Mouse (Mus musculus): ENCODE data around the gene Cyld. TPM values are rescaled to one million over a fixed set of nuclear protein-coding genes. Genes with fewer than 3 reads are reported as not detected.

The Cyld gene
- total and polyA plus RNA-seq, 3 experiments, result 7.2 to 7.8 TPM; not detected in 1

DNA sequence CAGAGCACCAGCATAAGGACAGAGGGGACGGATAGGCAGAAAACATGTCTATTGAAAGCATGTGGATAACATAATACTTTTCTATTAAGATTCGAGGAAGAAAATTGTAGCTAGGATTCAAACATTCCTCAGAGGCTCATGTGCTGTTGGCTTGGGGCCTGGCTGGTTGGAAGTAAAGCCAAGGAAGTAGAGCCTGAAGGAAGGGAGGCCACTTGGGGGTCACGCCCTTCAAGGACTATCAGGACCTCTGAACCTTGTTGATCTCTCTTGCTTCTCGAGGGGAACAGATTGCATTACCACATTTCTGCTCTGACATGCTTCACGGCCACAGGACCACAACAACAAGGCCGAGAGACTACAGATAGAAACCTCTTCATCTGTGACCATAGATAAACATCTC lies 7.7 kb upstream of the Cyld start:
- Histone ChIP-seq H3K36me3 (ENCODE audit: control insufficient read depth in 1 of 2, insufficient read depth in 2 of 2, low read length in 2 of 2) (peaks cover 0 to 3% of the 10 kb centered on the region in 2 experiments; a peak in 1 of 4 replicates), H3K9me3 (replicated peaks; ENCODE audit: insufficient read depth, low read length) (no peaks in the 10 kb centered on the region), H3K4me1 (ENCODE audit: control insufficient read depth in 1 of 2, insufficient read depth in 2 of 2, low read length in 2 of 2) (peaks cover 5 to 14% of the 10 kb centered on the region in 2 experiments), H3K27ac (ENCODE audit: control insufficient read depth, low read depth, low read length) (no peak overlapping the region), H3K4me3 (ENCODE audit: control insufficient read depth in 1 of 2, insufficient read depth in 1 of 2, low read depth in 2 of 2, low read length in 2 of 2) (no peak overlapping the region), H3K79me2 (ENCODE audit: control insufficient read depth, insufficient read depth, low read length, poor library complexity) (no peaks in the 10 kb centered on the region), H3K27me3 (ENCODE audit: control insufficient read depth in 1 of 2, insufficient read depth in 2 of 2, low read length in 2 of 2) (no peaks in the 10 kb centered on the region), H3K9ac (ENCODE audit: control insufficient read depth, low read depth, low read length, poor library complexity, severe bottlenecking) (no peak overlapping the region)
- no peak for TF ChIP-seq CHD2 (IDR thresholded peaks at IDR 0.05; ENCODE audit: low read length)
- DNase-seq (ENCODE audit: low read depth, low spot score), result no peak

DNA sequence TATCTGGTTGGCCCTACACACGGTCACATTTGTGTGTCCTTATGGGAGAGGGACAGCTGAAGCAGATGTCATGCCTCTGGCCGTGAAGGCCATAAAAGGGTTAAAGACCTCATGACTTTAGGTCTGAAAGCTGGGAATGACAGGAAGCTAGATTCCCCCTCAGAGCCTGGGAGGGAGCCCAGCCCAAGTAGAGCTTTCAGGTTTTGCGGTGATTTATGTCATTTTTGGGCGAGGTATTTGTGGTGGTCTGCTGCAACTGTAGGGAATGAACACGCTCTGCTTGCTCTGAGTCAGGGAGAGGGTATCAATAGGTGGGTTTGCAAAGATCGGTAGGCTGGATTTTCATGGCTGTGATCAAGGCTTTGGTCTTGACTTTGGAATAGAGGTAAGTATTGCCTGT lies 6.9 kb upstream of the Cyld start:
- Histone ChIP-seq H3K9me3 (replicated peaks; ENCODE audit: insufficient read depth, low read length) (no peaks in the 10 kb centered on the region), H3K27ac (ENCODE audit: control insufficient read depth, low read depth, low read length) (no peak overlapping the region), H3K4me1 (ENCODE audit: control insufficient read depth in 1 of 2, insufficient read depth in 2 of 2, low read length in 2 of 2) (peaks cover 5 to 18% of the 10 kb centered on the region in 2 experiments), H3K9ac (ENCODE audit: control insufficient read depth, low read depth, low read length, poor library complexity, severe bottlenecking) (no peak overlapping the region), H3K4me3 (ENCODE audit: control insufficient read depth in 1 of 2, insufficient read depth in 1 of 2, low read depth in 2 of 2, low read length in 2 of 2) (no peak overlapping the region), H3K36me3 (ENCODE audit: control insufficient read depth in 1 of 2, insufficient read depth in 2 of 2, low read length in 2 of 2) (peaks cover 0 to 6% of the 10 kb centered on the region in 2 experiments; a peak in 1 of 4 replicates), H3K79me2 (ENCODE audit: control insufficient read depth, insufficient read depth, low read length, poor library complexity) (no peaks in the 10 kb centered on the region), H3K27me3 (ENCODE audit: control insufficient read depth in 1 of 2, insufficient read depth in 2 of 2, low read length in 2 of 2) (no peaks in the 10 kb centered on the region)
- no peak for TF ChIP-seq ZC3H11A (IDR thresholded peaks at IDR 0.05; ENCODE audit: low read depth, low read length)
- no peak for TF ChIP-seq SMC3 (IDR thresholded peaks at IDR 0.05; ENCODE audit: low read depth, low read length)
- no peak for TF ChIP-seq CHD2 (IDR thresholded peaks at IDR 0.05; ENCODE audit: low read length)
- TF ChIP-seq E2F4 (IDR thresholded peaks at IDR 0.05; ENCODE audit: borderline replicate concordance, low read depth, low read length), result no peak
- TF ChIP-seq JUND (IDR thresholded peaks at IDR 0.05; ENCODE audit: low read depth, low read length), result no peak
- TF ChIP-seq CHD1 (IDR thresholded peaks at IDR 0.05; ENCODE audit: low read depth, low read length), result no peak
- no peak for TF ChIP-seq RAD21 (IDR thresholded peaks at IDR 0.05; ENCODE audit: low read depth, low read length)
- no peak for TF ChIP-seq TCF12 (IDR thresholded peaks at IDR 0.05; ENCODE audit: low read depth, low read length)
- no peak for TF ChIP-seq EP300 (IDR thresholded peaks at IDR 0.05; ENCODE audit: low read depth in 1 of 2, low read length in 2 of 2)
- TF ChIP-seq USF2 (IDR thresholded peaks at IDR 0.05; ENCODE audit: borderline replicate concordance in 1 of 2, insufficient read depth in 1 of 2, low read depth in 1 of 2, low read length in 2 of 2), result no peak
- no peak for TF ChIP-seq KAT2A (conservative IDR thresholded peaks at IDR 0.05; ENCODE audit: low read depth, low read length)
- no peak for DNase-seq (ENCODE audit: low read depth, low spot score)

DNA sequence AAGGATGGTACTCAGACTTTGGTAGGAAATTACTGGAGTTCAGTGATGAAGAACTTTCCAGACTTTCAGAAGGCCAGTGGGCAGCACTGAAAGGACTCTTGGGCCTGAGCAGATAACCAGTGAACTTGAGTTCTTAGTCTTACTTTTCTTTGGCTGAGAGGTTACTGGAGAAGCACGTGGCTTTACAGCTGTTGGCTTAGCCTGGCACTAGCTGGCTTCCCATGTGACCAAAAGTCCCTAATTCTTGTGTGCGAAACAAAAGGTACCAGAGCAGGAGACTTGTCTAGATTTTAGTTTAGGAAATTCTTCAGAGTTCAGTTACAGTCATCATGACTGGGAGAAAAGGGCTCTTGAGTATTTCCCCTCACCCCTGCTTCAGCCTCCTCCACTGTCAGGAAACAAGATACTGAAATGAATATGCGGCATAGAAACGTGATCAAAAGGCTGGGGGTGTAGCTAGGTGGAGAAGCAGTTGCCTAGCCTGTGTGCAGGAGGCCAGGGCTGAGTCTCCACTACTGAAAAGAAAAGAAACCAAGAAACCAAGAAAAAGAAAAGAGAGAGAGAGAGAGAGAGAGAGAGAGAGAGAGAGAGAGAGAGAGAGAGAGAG lies 5.4 kb upstream of the Cyld start:
- DNase-seq (ENCODE audit: low read depth, low spot score), result peak; percentile 26
- Histone ChIP-seq H3K9ac (ENCODE audit: control insufficient read depth, low read depth, low read length, poor library complexity, severe bottlenecking) (0 out of 2 replicates have a peak overlapping the region, but pooled peaks have one; percentile 7), H3K4me1 (ENCODE audit: control insufficient read depth in 1 of 2, insufficient read depth in 2 of 2, low read length in 2 of 2) (peaks cover 5 to 25% of the 10 kb centered on the region in 2 experiments), H3K27ac (ENCODE audit: control insufficient read depth, low read depth, low read length) (no peak overlapping the region; the same call in 1 of the 2 replicates), H3K36me3 (ENCODE audit: control insufficient read depth in 1 of 2, insufficient read depth in 2 of 2, low read length in 2 of 2) (peaks cover 0 to 8% of the 10 kb centered on the region in 2 experiments; a peak in 2 of 4 replicates), H3K4me3 (ENCODE audit: control insufficient read depth in 1 of 2, insufficient read depth in 1 of 2, low read depth in 2 of 2, low read length in 2 of 2) (peak overlapping the region; percentile 7 to 18; a peak in 1 of 4 replicates), H3K27me3 (ENCODE audit: control insufficient read depth in 1 of 2, insufficient read depth in 2 of 2, low read length in 2 of 2) (no peaks in the 10 kb centered on the region), H3K9me3 (replicated peaks; ENCODE audit: insufficient read depth, low read length) (no peaks in the 10 kb centered on the region), H3K79me2 (ENCODE audit: control insufficient read depth, insufficient read depth, low read length, poor library complexity) (no peaks in the 10 kb centered on the region)
- TF ChIP-seq HCFC1 (IDR thresholded peaks at IDR 0.05; ENCODE audit: low read depth, low read length) (no peak), ZC3H11A (IDR thresholded peaks at IDR 0.05; ENCODE audit: low read depth, low read length) (no peak), BHLHE40 (IDR thresholded peaks at IDR 0.05; ENCODE audit: borderline replicate concordance, low read depth, low read length) (peak; percentile 20; the same call in 1 of the 2 replicates), MAFK (IDR thresholded peaks at IDR 0.05; ENCODE audit: borderline replicate concordance, low read depth, low read length) (no peak)

Measured in MEL (cell line).